Mouse (Mus musculus): ENCODE results near the gene Rabgap1. TPM values are rescaled to one million over a fixed set of nuclear protein-coding genes. Genes with fewer than 3 reads are reported as not detected.
A peak's percentile ranks its signal among the peaks of the same experiment; 100 is the strongest.

Rabgap1 gene
- polyA plus RNA-seq, 1 experiment from 2014 or later = 13.4 TPM

GRCm38 (mm10) chr2:37518561-37519285 lies 75.6 kb downstream of the Rabgap1 start:
- WGBS (ENCODE audit: insufficient replicate concordance) = 80% methylated on average over 4 of the region's 4 CpGs
- H3K27me3 ChIP-seq (replicated peaks) = no peaks in the 10 kb centered on the region
- no peak overlapping the region for H3K27ac ChIP-seq
- H3K4me2 ChIP-seq = no peak overlapping the region
- no peak overlapping the region for H3K4me3 ChIP-seq
- 0 out of 2 replicates have a peak, but pooled peaks cover 15% of the 10 kb centered on the region for H3K4me1 ChIP-seq
- H3K9ac ChIP-seq = no peak overlapping the region
- ATAC-seq = no peak
- no peaks in the 10 kb centered on the region for H3K9me3 ChIP-seq (replicated peaks)
- H3K36me3 ChIP-seq = peaks cover 14% of the 10 kb centered on the region; the same call in 1 of the 2 replicates

- Histone ChIP-seq H3K9ac (no peak overlapping the region), H3K4me1 (0 out of 2 replicates have a peak, but pooled peaks cover 15% of the 10 kb centered on the region), H3K27me3 (replicated peaks) (no peaks in the 10 kb centered on the region), H3K9me3 (replicated peaks) (no peaks in the 10 kb centered on the region), H3K36me3 (peaks cover 14% of the 10 kb centered on the region; the same call in 1 of the 2 replicates), H3K27ac (no peak overlapping the region), H3K4me3 (no peak overlapping the region), H3K4me2 (no peak overlapping the region)
- 88% methylated on average over 1 of the region's 1 CpGs for WGBS (ENCODE audit: insufficient replicate concordance)
- no peak for ATAC-seq
Observed at GRCm38 (mm10) chr2:37519286-37519640, 76.2 kb downstream of the Rabgap1 start.

GRCm38 (mm10) chr2:37527587-37527986 lies 84.5 kb downstream of the Rabgap1 start:
- Histone ChIP-seq H3K4me1 (peaks cover 38% of the 10 kb centered on the region), H3K27ac (no peak overlapping the region), H3K9ac (no peak overlapping the region), H3K4me2 (no peak overlapping the region), H3K36me3 (0 out of 2 replicates have a peak, but pooled peaks cover 3% of the 10 kb centered on the region), H3K9me3 (replicated peaks) (no peaks in the 10 kb centered on the region), H3K27me3 (replicated peaks) (no peaks in the 10 kb centered on the region), H3K4me3 (no peak overlapping the region)
- no peak for ATAC-seq

- Histone ChIP-seq H3K27ac (no peak overlapping the region), H3K4me2 (no peak overlapping the region), H3K9ac (no peak overlapping the region), H3K36me3 (peaks cover 10% of the 10 kb centered on the region; the same call in 1 of the 2 replicates), H3K27me3 (replicated peaks) (no peaks in the 10 kb centered on the region), H3K4me3 (no peak overlapping the region), H3K9me3 (replicated peaks) (no peaks in the 10 kb centered on the region), H3K4me1 (peaks cover 38% of the 10 kb centered on the region)
- WGBS (ENCODE audit: insufficient replicate concordance) = 82% methylated on average over 2 of the region's 2 CpGs
- peak; percentile 77 for ATAC-seq
Observed at GRCm38 (mm10) chr2:37529397-37529796, 86.3 kb downstream of the Rabgap1 start.

GRCm38 (mm10) chr2:37530766-37531165 lies 87.7 kb downstream of the Rabgap1 start:
- ATAC-seq = no peak
- peaks cover 10% of the 10 kb centered on the region; the same call in 1 of the 2 replicates for H3K36me3 ChIP-seq
- H3K4me1 ChIP-seq = peaks cover 38% of the 10 kb centered on the region
- no peak overlapping the region for H3K9ac ChIP-seq
- H3K4me3 ChIP-seq = no peak overlapping the region
- no peak overlapping the region for H3K27ac ChIP-seq
- no peaks in the 10 kb centered on the region for H3K9me3 ChIP-seq (replicated peaks)
- WGBS (ENCODE audit: insufficient replicate concordance) = 81% methylated on average over 1 of the region's 1 CpGs
- H3K4me2 ChIP-seq = no peak overlapping the region
- no peaks in the 10 kb centered on the region for H3K27me3 ChIP-seq (replicated peaks)

GRCm38 (mm10) chr2:37531639-37532038 lies 88.6 kb downstream of the Rabgap1 start:
- WGBS (ENCODE audit: insufficient replicate concordance) = 40% methylated on average over 3 of the region's 3 CpGs
- peaks cover 10% of the 10 kb centered on the region; the same call in 1 of the 2 replicates for H3K36me3 ChIP-seq
- no peak overlapping the region for H3K9ac ChIP-seq
- peak; percentile 61 for ATAC-seq
- H3K4me3 ChIP-seq = no peak overlapping the region
- H3K4me2 ChIP-seq = no peak overlapping the region
- H3K27ac ChIP-seq = 0 out of 2 replicates have a peak overlapping the region, but pooled peaks have one; percentile 37
- no peaks in the 10 kb centered on the region for H3K9me3 ChIP-seq (replicated peaks)
- no peaks in the 10 kb centered on the region for H3K27me3 ChIP-seq (replicated peaks)
- peaks cover 38% of the 10 kb centered on the region for H3K4me1 ChIP-seq

GRCm38 (mm10) chr2:37549346-37550012 lies 106.4 kb downstream of the Rabgap1 start:
- Histone ChIP-seq H3K9ac (no peak overlapping the region), H3K4me3 (no peak overlapping the region), H3K4me2 (peak overlapping the region; percentile 49), H3K27me3 (replicated peaks) (no peaks in the 10 kb centered on the region), H3K9me3 (replicated peaks) (peaks cover 3% of the 10 kb centered on the region; the same call in 1 of the 2 replicates), H3K4me1 (peaks cover 51% of the 10 kb centered on the region), H3K27ac (peak overlapping the region; percentile 87), H3K36me3 (peaks cover 40% of the 10 kb centered on the region)
- WGBS (ENCODE audit: insufficient replicate concordance) = 42% methylated on average over 1 of the region's 1 CpGs
- ATAC-seq = peak; percentile 99

GRCm38 (mm10) chr2:37556366-37556765 lies 113.3 kb downstream of the Rabgap1 start:
- WGBS (ENCODE audit: insufficient replicate concordance) = 67% methylated on average over 2 of the region's 2 CpGs
- Histone ChIP-seq H3K36me3 (peaks cover 88% of the 10 kb centered on the region), H3K4me3 (no peak overlapping the region)

GRCm38 (mm10) chr2:37565579-37565978 lies 122.5 kb downstream of the Rabgap1 start:
- H3K9me3 ChIP-seq (replicated peaks) = no peaks in the 10 kb centered on the region
- H3K4me2 ChIP-seq = no peak overlapping the region
- H3K27ac ChIP-seq = no peak overlapping the region
- peaks cover 77% of the 10 kb centered on the region for H3K36me3 ChIP-seq
- peaks cover 10% of the 10 kb centered on the region for H3K4me1 ChIP-seq
- no peak overlapping the region for H3K4me3 ChIP-seq
- ATAC-seq = 0 out of 2 replicates have a peak, but pooled peaks have one; percentile 34
- H3K27me3 ChIP-seq (replicated peaks) = no peaks in the 10 kb centered on the region
- 14% methylated on average over 2 of the region's 2 CpGs for WGBS (ENCODE audit: insufficient replicate concordance)
- no peak overlapping the region for H3K9ac ChIP-seq

More at GRCm38 (mm10) chr2:37556366-37556765, 113.3 kb downstream of the Rabgap1 start:
- H3K9me3 ChIP-seq (replicated peaks) = peaks cover 5% of the 10 kb centered on the region; the same call in 1 of the 2 replicates
- no peaks in the 10 kb centered on the region for H3K4me1 ChIP-seq
- no peak overlapping the region for H3K27ac ChIP-seq
- no peak for ATAC-seq
- H3K4me2 ChIP-seq = no peak overlapping the region
- no peaks in the 10 kb centered on the region for H3K27me3 ChIP-seq (replicated peaks)
- no peak overlapping the region for H3K9ac ChIP-seq

- WGBS (ENCODE audit: insufficient replicate concordance) = 18% methylated on average over 1 of the region's 1 CpGs
- Histone ChIP-seq H3K4me1 (peaks cover 10% of the 10 kb centered on the region), H3K36me3 (peaks cover 73% of the 10 kb centered on the region), H3K27ac (no peak overlapping the region), H3K4me3 (no peak overlapping the region), H3K9me3 (replicated peaks) (no peaks in the 10 kb centered on the region), H3K9ac (no peak overlapping the region), H3K4me2 (no peak overlapping the region), H3K27me3 (replicated peaks) (no peaks in the 10 kb centered on the region)
- no peak for ATAC-seq
Observed at GRCm38 (mm10) chr2:37566035-37566434, 123.0 kb downstream of the Rabgap1 start.

GRCm38 (mm10) chr2:37569888-37570287 lies 126.8 kb downstream of the Rabgap1 start:
- no peak for ATAC-seq
- no peaks in the 10 kb centered on the region for H3K27me3 ChIP-seq (replicated peaks)
- no peaks in the 10 kb centered on the region for H3K9me3 ChIP-seq (replicated peaks)
- peaks cover 42% of the 10 kb centered on the region for H3K36me3 ChIP-seq
- no peak overlapping the region for H3K27ac ChIP-seq
- H3K4me2 ChIP-seq = no peak overlapping the region
- no peak overlapping the region for H3K4me3 ChIP-seq
- peaks cover 9% of the 10 kb centered on the region for H3K4me1 ChIP-seq
- 82% methylated on average over 5 of the region's 5 CpGs for WGBS (ENCODE audit: insufficient replicate concordance)
- no peak overlapping the region for H3K9ac ChIP-seq

GRCm38 (mm10) chr2:37570703-37571102 lies 127.6 kb downstream of the Rabgap1 start:
- WGBS (ENCODE audit: insufficient replicate concordance) = 65% methylated on average over 2 of the region's 2 CpGs

More at GRCm38 (mm10) chr2:37570703-37571102, 127.6 kb downstream of the Rabgap1 start:
- no peak overlapping the region for H3K27ac ChIP-seq
- no peak overlapping the region for H3K4me2 ChIP-seq
- no peaks in the 10 kb centered on the region for H3K27me3 ChIP-seq (replicated peaks)
- no peak overlapping the region for H3K4me3 ChIP-seq
- peaks cover 4% of the 10 kb centered on the region for H3K4me1 ChIP-seq
- no peaks in the 10 kb centered on the region for H3K9me3 ChIP-seq (replicated peaks)
- H3K9ac ChIP-seq = no peak overlapping the region
- ATAC-seq = 0 out of 2 replicates have a peak, but pooled peaks have one; percentile 18
- H3K36me3 ChIP-seq = peaks cover 35% of the 10 kb centered on the region
